Mouse (Mus musculus) ovary, adult 10 weeks (tissue): Measurements from ENCODE around the gene Usp18. TPM values are rescaled to one million over a fixed set of nuclear protein-coding genes. Genes with fewer than 3 reads are reported as not detected.

Experiments
- polyA plus RNA-seq: library from polyadenylated mRNA; stranded (reverse); fragments of 350-450 nt; fragmentation: Illumina TruSeq; extraction: RNeasy Lipid Tissue Mini Kit (QIAGEN cat#74804); gene quantifications from one replicate; pipeline ENCODE4 v1.2.3, GENCODE M21; 2014

Usp18 gene
- 3.6 TPM for polyA plus RNA-seq

DNA sequence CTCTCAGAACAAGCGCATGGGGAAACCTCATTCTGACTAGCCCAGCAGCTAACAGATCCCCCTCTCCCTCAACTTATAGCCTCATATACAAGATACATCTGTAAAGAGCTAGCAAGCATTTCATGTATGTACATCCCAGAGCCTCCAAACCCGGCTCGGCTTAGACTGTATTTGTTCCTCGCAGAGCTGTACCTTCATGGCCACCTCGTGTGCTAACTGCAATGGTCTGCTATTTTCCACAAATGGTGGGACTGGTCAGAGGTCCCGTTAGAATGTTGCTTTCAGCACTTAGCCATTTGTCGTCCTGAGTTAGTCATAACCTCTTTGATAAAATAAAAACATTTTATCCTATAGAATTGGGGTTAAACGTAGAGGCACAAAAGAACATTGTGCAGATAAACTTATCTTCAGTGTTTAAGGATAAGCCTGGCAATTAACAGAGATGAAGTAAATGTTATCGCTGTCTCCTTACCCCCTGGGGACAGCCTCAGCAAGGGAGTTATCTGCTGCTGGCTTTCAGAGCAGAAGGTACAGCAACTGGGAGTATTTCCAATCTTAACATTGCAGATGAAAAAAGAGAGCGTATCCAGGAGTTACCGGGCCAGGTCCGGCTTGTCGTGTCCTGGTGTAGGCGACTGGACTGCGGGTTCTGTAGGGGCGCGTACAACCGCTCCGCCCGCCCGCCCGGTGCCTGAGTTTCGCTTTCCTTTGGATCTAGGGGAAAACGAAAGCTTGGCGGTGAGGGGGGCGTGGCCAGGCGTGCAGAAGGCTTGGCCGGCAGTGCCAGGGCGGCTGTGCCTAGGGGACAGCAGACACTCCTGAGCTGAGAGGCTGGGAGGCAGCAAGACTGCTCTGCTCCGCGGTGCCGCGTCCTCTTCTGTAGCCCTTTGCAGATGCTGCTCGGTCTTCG, at the start of gene Usp18:
TSS of gene Usp18 (plus strand) at position 780 of the 910 bp plus-strand sequence.

DNA sequence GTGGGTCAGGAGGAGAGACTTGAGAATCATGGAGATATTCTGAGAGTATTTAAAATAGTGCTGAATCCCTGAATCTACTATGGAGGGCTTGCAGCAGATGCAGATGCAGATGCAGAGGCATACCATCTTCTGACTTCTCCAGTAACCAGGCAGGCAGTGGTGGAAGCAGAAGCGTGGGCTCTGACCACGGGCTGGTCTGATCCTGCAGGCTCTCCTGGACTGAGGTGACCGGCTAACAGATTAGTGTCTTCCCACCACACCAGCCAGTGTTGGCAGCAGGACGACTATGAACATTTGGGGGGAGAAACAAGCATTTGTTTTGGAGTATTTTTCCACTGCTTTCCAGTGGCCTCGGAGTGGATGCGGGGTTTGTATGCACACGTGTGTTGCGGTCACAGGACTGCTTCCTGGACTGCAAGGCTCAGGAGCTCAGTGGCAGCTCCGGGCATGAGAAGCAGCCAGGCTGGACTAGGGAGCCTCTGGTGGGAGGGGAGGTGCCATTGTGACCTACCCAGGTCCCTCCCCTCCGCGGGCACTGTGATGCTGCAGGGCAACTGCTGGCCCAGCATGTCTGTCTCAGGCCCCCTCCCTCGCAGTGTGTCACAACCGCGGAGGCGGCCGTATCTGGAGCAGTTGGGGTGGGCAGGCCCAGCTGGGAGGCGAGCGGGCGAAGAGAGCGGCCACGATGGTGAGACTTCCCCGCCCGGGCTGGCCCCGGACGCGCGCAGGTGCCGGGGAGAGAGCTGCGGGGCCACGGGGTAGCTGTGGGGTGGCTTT, 35.4 kb upstream of the Usp18 start, which contains the start of gene Tuba8:
TSS of gene Tuba8 (plus strand) at position 548 of the 777 bp plus-strand sequence.

DNA sequence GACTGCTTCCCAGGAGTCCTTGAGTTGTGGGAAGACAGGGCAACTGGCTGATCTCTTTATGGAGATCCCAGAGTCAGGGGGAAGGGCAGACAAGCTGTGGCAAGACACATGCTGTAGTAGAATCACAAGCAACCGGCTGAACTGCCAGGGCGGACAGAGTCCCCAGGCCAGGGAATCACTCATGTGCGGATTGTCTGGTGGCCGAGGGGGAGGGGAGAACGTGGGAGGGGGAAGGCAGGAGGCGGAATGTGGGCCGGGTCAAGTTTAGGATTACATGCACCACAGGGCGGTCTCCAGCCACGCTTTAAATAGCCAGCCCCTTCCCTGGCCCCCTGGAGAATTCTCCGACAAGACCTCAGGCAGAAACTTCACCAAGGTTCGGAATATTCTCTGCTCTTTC, 54.2 kb downstream of the Usp18 start, which contains the start of gene Slc6a13:
TSS of gene Slc6a13 (plus strand) at position 274 of the 400 bp plus-strand sequence.

Other genes with a start within 250 kb of the Usp18 start
- gene Mical3, start 114.9 kb upstream of the Usp18 start, polyA plus RNA-seq, result 17.4 TPM
- gene Pex26, start 62.2 kb upstream of the Usp18 start, polyA plus RNA-seq, result 2.9 TPM
- gene Tuba8, start 35.2 kb upstream of the Usp18 start, polyA plus RNA-seq, result 0.20 TPM
- gene Slc6a13, start 54.3 kb downstream of the Usp18 start, polyA plus RNA-seq, result not detected
- gene Slc6a12, start 97.2 kb downstream of the Usp18 start, polyA plus RNA-seq, result not detected
- not detected for gene Iqsec3, start 227.8 kb downstream of the Usp18 start, polyA plus RNA-seq